Mouse (Mus musculus) CD4-positive helper T cell, adult 2 months (primary cell): ENCODE measurements around the gene Snapin.

ENCODE experiments used
- DNase-seq: peaks from one replicate; pipeline ENCODE4 v3.0.0-alpha.2; 2012; ENCODE audit warnings: low read depth, missing footprints, low spot score

Snapin gene

GRCm38 (mm10) chr3:90505216-90505615 is 14.4 kb upstream of the Snapin start:
- no peak for DNase-seq

GRCm38 (mm10) chr3:90503444-90503843 is 12.6 kb upstream of the Snapin start:
- DNase-seq = no peak

- DNase-seq = no peak
These were observed 6.8 kb upstream of the Snapin start for GRCm38 (mm10) chr3:90497597-90497996.

GRCm38 (mm10) chr3:90495850-90496525 is 5.2 kb upstream of the Snapin start:
- no peak for DNase-seq

- DNase-seq = no peak
These were observed 3.2 kb upstream of the Snapin start for GRCm38 (mm10) chr3:90493831-90494540.

GRCm38 (mm10) chr3:90491350-90491749 is 517 bp upstream of the Snapin start:
- peak; percentile 77 for DNase-seq

GRCm38 (mm10) chr3:90488576-90488975 is 2.3 kb downstream of the Snapin start:
- DNase-seq = no peak

GRCm38 (mm10) chr3:90486998-90487397 is 3.8 kb downstream of the Snapin start:
- DNase-seq = no peak

GRCm38 (mm10) chr3:90475831-90476611 is 14.8 kb downstream of the Snapin start, which contains the start of gene Ilf2:
TSS of gene Ilf2 (plus strand) at chr3:90476126.
- peak; percentile 98 for DNase-seq

- DNase-seq = peak; percentile 31
These were observed 15.5 kb downstream of the Snapin start for GRCm38 (mm10) chr3:90475151-90475830.

- peak; percentile 79 for DNase-seq
These were observed 18.6 kb downstream of the Snapin start for GRCm38 (mm10) chr3:90472213-90472612.

- no peak for DNase-seq
These were observed 23.1 kb downstream of the Snapin start for GRCm38 (mm10) chr3:90467618-90468300.

GRCm38 (mm10) chr3:90466311-90466766 is 24.5 kb downstream of the Snapin start:
- peak; percentile 32 for DNase-seq

- no peak for DNase-seq
These were observed 25.0 kb downstream of the Snapin start, which contains the start of gene Npr1 for GRCm38 (mm10) chr3:90465686-90466310. TSS of gene Npr1 (minus strand) at chr3:90465866.

GRCm38 (mm10) chr3:90465081-90465685 is 25.6 kb downstream of the Snapin start:
- DNase-seq = peak; percentile 39

GRCm38 (mm10) chr3:90464552-90465080 is 26.2 kb downstream of the Snapin start:
- DNase-seq = no peak

- no peak for DNase-seq
These were observed 28.3 kb downstream of the Snapin start for GRCm38 (mm10) chr3:90462579-90462978.

GRCm38 (mm10) chr3:90461935-90462334 is 28.9 kb downstream of the Snapin start:
- DNase-seq = no peak

GRCm38 (mm10) chr3:90460315-90460714 is 30.5 kb downstream of the Snapin start:
- DNase-seq = no peak

GRCm38 (mm10) chr3:90459727-90460126 is 31.1 kb downstream of the Snapin start:
- DNase-seq = no peak
